Mouse (Mus musculus) liver, postnatal 0 days (tissue): ENCODE measurements at regions not wholly inside any gene's neighbourhood (a gene's known extent, or its start where the extent isn't known, plus 50 kb on each side); places are given as distances from the start of the nearest gene placed in this dataset.
"Not testable (repeated sequence)": the region's sequence is repeated elsewhere in the genome, so short reads cannot be mapped to it uniquely, and the experiment has no call there.

Source experiments
- ATAC-seq: fragments of 200-750 bp; cut with Nextera tagmentation; 2 replicates; pipeline ENCODE4 v1.8.0; 2017; ENCODE audit warnings: mild to moderate bottlenecking, moderate library complexity
- DNase-seq: peaks from one replicate; pipeline ENCODE4 v3.0.0-alpha.2; 2016
- H3K27ac ChIP-seq: fragments of 300-500 bp; sonication (generic); 2 replicates; pipeline ENCODE4 v1.5.1; 2014; ENCODE audit warnings: antibody characterized with exemption, moderate library complexity, mild to moderate bottlenecking, low read depth
- H3K27me3 ChIP-seq: fragments of 300-500 bp; sonication (generic); 2 replicates; pipeline ENCODE4 v1.6.1; 2014; ENCODE audit warnings: low read length, control low read depth, mixed read lengths; ENCODE audit not compliant: insufficient read depth
- H3K36me3 ChIP-seq: fragments of 300-500 bp; sonication (generic); replicated peaks from 2 replicates; pipeline ENCODE4 v1.6.1; 2014; ENCODE audit warnings: mild to moderate bottlenecking, control low read depth, low read length, moderate library complexity, mixed read lengths; ENCODE audit not compliant: insufficient read depth
- H3K4me1 ChIP-seq: fragments of 300-500 bp; sonication (generic); 2 replicates; pipeline ENCODE4 v1.6.1; 2014; ENCODE audit warnings: antibody characterized with exemption, mild to moderate bottlenecking, control low read depth; ENCODE audit not compliant: insufficient read depth
- H3K4me2 ChIP-seq: fragments of 300-500 bp; sonication (generic); 2 replicates; pipeline ENCODE4 v1.6.1; 2014; ENCODE audit warnings: low read depth, mild to moderate bottlenecking, low read length, moderate library complexity, mixed read lengths
- H3K4me3 ChIP-seq: fragments of 300-500 bp; sonication (generic); 2 replicates; pipeline ENCODE4 v1.5.1; 2014; ENCODE audit warnings: low read depth, low read length
- H3K9ac ChIP-seq: fragments of 300-500 bp; sonication (generic); replicated peaks from 2 replicates; pipeline ENCODE4 v1.6.1; 2014; ENCODE audit warnings: mild to moderate bottlenecking, moderate library complexity
- H3K9me3 ChIP-seq: fragments of 300-500 bp; sonication (generic); 2 replicates; pipeline ENCODE4 v1.6.1; 2016; ENCODE audit warnings: mild to moderate bottlenecking, control low read depth, low read length, mixed read lengths
- CTCF ChIP-seq: sonication (generic); IDR thresholded peaks from 2 replicates; pipeline ENCODE4 v1.5.1; 2016; ENCODE audit warnings: antibody characterized with exemption, low read depth
- EP300 ChIP-seq: IDR thresholded peaks from 2 replicates; pipeline ENCODE4 v1.6.1; 2016; ENCODE audit warnings: antibody characterized with exemption, low read depth, mild to moderate bottlenecking
- WGBS: fragments of 180-500 bp; shearing (Covaris S2); extraction: QIAGEN DNeasy Blood & Tissue Kit; methylation state at CpG from one replicate; pipeline ENCODE4 v1.1.7; 2014; ENCODE audit not compliant: insufficient replicate concordance; 5-methylcytosine and 5-hydroxymethylcytosine counted together

DNA sequence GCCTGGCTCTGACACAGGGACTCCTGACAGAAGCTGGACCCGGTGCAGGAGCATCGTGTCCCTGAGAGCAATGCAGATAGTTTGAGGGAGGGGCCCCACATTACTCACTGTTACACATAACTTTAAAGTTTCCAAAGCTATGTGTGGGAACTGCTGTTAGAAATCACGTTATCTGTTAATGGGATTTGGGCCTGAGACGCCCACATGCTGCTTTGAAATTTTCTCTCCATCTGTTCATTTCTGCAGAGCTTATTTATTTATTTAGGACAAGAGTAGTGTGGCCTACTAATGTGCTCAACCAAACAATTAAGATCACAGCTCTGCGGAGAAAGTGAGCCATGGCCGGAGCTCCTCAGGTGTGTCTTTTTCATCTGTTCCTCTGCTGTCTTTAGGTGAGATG lies 99.4 kb upstream of the Frmd4a start:
- Histone ChIP-seq H3K9me3 (no peaks in the 10 kb centered on the region), H3K27me3 (no peaks in the 10 kb centered on the region), H3K4me1 (no peaks in the 10 kb centered on the region), H3K9ac (no peak overlapping the region), H3K4me3 (no peak overlapping the region), H3K36me3 (no peaks in the 10 kb centered on the region), H3K27ac (no peak overlapping the region), H3K4me2 (no peak overlapping the region)
- ATAC-seq (no peak), DNase-seq (no peak)
- 73% methylated on average over 6 of the region's 6 CpGs for WGBS
- no peak for TF ChIP-seq CTCF

DNA sequence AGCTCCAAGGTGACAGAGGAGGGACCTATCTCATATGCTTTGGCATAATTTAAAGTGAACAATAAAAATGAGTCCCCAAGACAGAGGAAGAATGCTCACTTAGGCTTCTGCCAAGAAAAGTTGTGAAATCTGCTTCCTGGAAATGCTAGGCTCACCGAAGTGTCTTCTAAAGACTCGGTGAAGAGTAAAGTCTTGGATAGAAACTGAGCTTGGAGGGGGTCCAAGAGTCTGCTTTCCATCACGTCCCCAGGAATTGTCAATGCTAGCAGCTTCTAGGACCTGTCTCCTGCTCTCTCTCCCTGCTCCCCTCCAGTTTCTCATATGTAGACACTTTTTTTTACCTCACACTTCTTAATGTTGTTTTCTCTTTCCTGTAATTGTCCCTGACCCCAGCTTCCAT lies 97.6 kb upstream of the Frmd4a start:
- Histone ChIP-seq H3K27me3 (no peaks in the 10 kb centered on the region), H3K36me3 (no peaks in the 10 kb centered on the region), H3K9me3 (no peaks in the 10 kb centered on the region), H3K9ac (no peak overlapping the region), H3K4me1 (no peaks in the 10 kb centered on the region), H3K27ac (no peak overlapping the region), H3K4me3 (no peak overlapping the region), H3K4me2 (no peak overlapping the region)
- no peak for DNase-seq
- WGBS, result 71% methylated on average over 3 of the region's 3 CpGs
- TF ChIP-seq EP300, result no peak
- TF ChIP-seq CTCF, result no peak
- ATAC-seq, result no peak

DNA sequence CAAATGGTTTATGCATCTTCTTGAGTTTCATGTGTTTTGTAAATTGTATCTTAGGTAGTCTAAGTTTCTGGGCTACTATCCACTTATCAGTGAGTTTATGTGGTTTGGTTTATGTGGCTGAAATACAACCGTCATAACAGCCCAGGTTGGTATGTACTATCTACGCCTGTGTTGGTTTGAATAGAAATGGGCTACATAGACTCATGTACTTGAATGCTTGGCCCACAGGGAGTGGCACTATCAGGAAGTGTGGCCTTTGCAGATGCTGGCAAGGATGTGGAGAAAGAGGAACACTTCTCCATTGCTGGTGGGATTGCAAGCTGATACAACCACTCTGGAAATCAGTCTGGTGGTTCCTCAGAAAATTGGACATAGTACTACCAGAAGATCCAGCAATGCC lies 96.4 kb upstream of the Frmd4a start:
- H3K36me3 ChIP-seq, H3K9me3 ChIP-seq, H3K4me2 ChIP-seq, H3K27ac ChIP-seq, H3K4me1 ChIP-seq, DNase-seq, ATAC-seq, H3K27me3 ChIP-seq, H3K4me3 ChIP-seq, H3K9ac ChIP-seq: not testable (repeated sequence)
- 65% methylated on average over 2 of the region's 2 CpGs for WGBS

DNA sequence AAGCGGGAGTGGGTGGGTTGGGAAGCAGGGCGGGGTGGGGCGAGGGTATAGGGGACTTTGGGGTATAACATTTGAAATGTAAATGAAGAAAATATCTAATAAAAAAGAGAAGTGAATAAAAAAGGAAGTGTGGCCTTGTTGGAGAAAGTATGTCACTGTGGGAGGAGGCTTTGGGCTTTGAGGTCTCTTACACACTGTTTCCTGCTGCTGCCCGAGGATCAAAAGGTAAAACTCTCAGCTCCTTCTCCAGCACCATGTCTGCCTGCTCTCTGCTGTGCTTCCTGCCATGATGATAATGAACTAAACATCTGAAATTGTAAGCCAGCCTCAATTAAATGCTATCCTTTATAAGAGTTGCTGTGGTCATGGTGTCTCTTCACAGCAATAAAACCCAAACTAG lies 94.8 kb upstream of the Frmd4a start:
- Histone ChIP-seq H3K36me3 (no peaks in the 10 kb centered on the region), H3K4me1 (no peaks in the 10 kb centered on the region), H3K27me3 (no peaks in the 10 kb centered on the region), H3K27ac (no peak overlapping the region), H3K4me3 (no peak overlapping the region), H3K9me3 (no peaks in the 10 kb centered on the region), H3K4me2 (no peak overlapping the region), H3K9ac (no peak overlapping the region)
- ATAC-seq, result no peak
- 69% methylated on average over 4 of the region's 4 CpGs for WGBS
- TF ChIP-seq EP300 (no peak), CTCF (no peak)
- no peak for DNase-seq

DNA sequence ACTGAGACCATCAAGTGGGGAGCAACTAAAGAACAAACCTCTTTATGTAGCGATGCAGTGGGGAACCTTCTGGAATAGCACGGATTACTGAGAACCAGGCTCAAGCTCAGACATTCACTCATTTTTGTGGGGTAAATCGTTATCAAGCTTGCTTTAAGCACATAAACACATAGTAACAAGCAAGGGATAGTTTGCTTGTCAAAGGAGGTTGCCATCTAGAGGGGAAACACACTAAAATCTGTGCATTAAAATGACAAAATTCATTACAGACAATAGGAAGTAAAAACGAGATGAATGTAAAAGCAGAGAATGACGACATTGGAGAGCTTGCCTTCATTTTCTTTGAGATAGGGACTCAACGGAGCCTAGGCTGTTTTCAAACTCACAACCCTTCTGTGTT lies 92.8 kb upstream of the Frmd4a start:
- H3K9ac ChIP-seq, result no peak overlapping the region
- no peak for DNase-seq
- no peak for ATAC-seq
- H3K4me1 ChIP-seq, result no peaks in the 10 kb centered on the region
- H3K27me3 ChIP-seq, result no peaks in the 10 kb centered on the region
- H3K4me3 ChIP-seq, result no peak overlapping the region
- H3K4me2 ChIP-seq, result no peak overlapping the region
- no peaks in the 10 kb centered on the region for H3K36me3 ChIP-seq
- 64% methylated on average over 6 of the region's 6 CpGs for WGBS
- no peak overlapping the region for H3K27ac ChIP-seq
- no peaks in the 10 kb centered on the region for H3K9me3 ChIP-seq
- TF ChIP-seq CTCF (no peak), EP300 (no peak)

DNA sequence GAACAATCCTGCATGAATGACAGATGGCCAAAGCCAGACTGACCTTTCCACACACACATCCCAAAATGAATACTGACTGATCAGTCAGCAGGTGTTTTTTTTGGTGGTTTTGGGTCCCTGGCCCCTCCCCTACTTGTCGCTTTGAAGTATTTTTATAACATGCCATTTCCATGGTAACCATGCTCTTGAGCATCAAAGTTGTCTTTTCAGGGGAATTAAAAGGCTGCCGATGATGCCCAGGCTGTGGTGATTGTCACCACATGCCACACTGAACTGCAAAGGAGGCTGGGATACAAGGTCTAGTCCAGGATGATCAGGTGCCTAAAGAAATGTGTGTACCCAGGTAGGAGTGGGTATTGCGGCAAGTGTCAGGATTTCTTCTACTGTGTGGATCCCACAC lies 92.3 kb upstream of the Frmd4a start:
- TF ChIP-seq CTCF (no peak), EP300 (no peak)
- no peak for DNase-seq
- H3K27me3 ChIP-seq, result no peaks in the 10 kb centered on the region

DNA sequence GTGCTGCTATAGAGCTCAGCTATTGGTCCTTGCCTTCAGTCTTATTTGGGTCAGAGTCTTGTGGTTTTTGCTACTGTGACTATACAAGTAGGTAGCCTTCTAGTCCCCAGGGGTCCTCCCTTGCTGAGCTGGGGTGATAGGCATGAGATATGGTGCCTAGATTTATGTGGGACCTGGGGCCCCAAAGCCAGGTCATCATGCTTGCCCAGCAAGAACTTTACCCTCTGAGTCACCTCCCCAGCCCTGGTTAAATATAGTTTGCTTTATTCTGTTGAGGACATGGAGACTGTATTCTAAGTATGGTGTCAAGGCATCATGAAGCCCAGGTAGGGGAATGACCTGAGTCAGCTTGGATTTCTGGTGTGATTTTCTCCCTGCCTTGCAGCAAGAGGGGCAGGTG lies 91.4 kb upstream of the Frmd4a start:
- H3K4me2 ChIP-seq, result no peak overlapping the region
- no peak for TF ChIP-seq CTCF
- no peak for TF ChIP-seq EP300
- H3K27ac ChIP-seq, result no peak overlapping the region
- no peaks in the 10 kb centered on the region for H3K4me1 ChIP-seq
- no peak overlapping the region for H3K9ac ChIP-seq
- no peaks in the 10 kb centered on the region for H3K36me3 ChIP-seq
- H3K4me3 ChIP-seq, result no peak overlapping the region
- no peaks in the 10 kb centered on the region for H3K9me3 ChIP-seq
- DNase-seq (no peak), ATAC-seq (no peak)
- H3K27me3 ChIP-seq, result no peaks in the 10 kb centered on the region

More for the DNA sequence above, 92.3 kb upstream of the Frmd4a start:
- Histone ChIP-seq H3K36me3 (no peaks in the 10 kb centered on the region), H3K4me2 (no peak overlapping the region), H3K9ac (no peak overlapping the region), H3K4me3 (no peak overlapping the region), H3K4me1 (no peaks in the 10 kb centered on the region), H3K27ac (no peak overlapping the region), H3K9me3 (no peaks in the 10 kb centered on the region)
- 83% methylated on average over 3 of the region's 3 CpGs for WGBS
- no peak for ATAC-seq
